Comparison of ENCODE assay signal across 8 mouse cellular contexts in genomic region chr5:111341609-111342008, GRCm38 (mm10). TPM values are rescaled to one million over a fixed set of nuclear protein-coding genes. Genes with fewer than 3 reads are reported as not detected.
A peak's percentile ranks its signal among the peaks of the same experiment; 100 is the strongest.
DNase-seq lines count a peak whose midpoint lies in the region; ATAC-seq and TF ChIP-seq lines count a peak whose summit lies in the region.

No protein-coding gene starts in this region.

- peaks cover 20% of the 10 kb centered on the region; the same call in 1 of the 2 replicates for H3K79me2 ChIP-seq in liver, adult 2 months (ENCODE audit: control insufficient read depth, insufficient read depth, low read length)

- H3K4me1 ChIP-seq in liver, adult 2 months (ENCODE audit: control insufficient read depth, insufficient read depth, low read length) = peaks cover 13% of the 10 kb centered on the region

- peak; percentile 49; the same call in 1 of the 2 replicates for ATAC-seq in megakaryocyte, adult 5-6 weeks (ENCODE audit: poor library complexity, severe bottlenecking)

- H3K36me3 ChIP-seq in liver, adult 2 months (ENCODE audit: control insufficient read depth, insufficient read depth, low read length) = peaks cover 32% of the 10 kb centered on the region

- H3K9ac ChIP-seq in liver, adult 2 months (ENCODE audit: low read depth, low read length) = no peak overlapping the region

- DNase-seq in adrenal gland, postnatal 14 days = peak; percentile 30
- DNase-seq in adrenal gland, postnatal 4 days (ENCODE audit: low spot score in 2 of 2) = no peak
- DNase-seq in liver, adult 2 months (ENCODE audit: extremely low read depth, low read depth, low spot score) = peak; percentile 59
- no peak for DNase-seq in liver
- DNase-seq in embryo, embryonic 10 days (ENCODE audit: low spot score) = peak; percentile 66
- DNase-seq in urinary bladder, postnatal 14 days (ENCODE audit: low spot score) = no peak
- DNase-seq in layer of hippocampus, postnatal 36 days = no peak

- no peak overlapping the region for H3K27ac ChIP-seq in liver, adult 2 months (replicated peaks; ENCODE audit: insufficient read depth, low read depth, low read length)

- WGBS in liver, adult 2 months = 40% methylated on average over 5 of the region's 5 CpGs

- no peak for TF ChIP-seq POLR2A in liver, adult 2 months (IDR thresholded peaks at IDR 0.05; ENCODE audit: extremely low read depth, insufficient read depth, low read length)

- no peaks in the 10 kb centered on the region for H3K27me3 ChIP-seq in liver, adult 2 months (ENCODE audit: control insufficient read depth, insufficient read depth, low read length)

- no peak overlapping the region for H3K4me3 ChIP-seq in liver, adult 2 months (ENCODE audit: insufficient read depth, low read depth, low read length)

- TF ChIP-seq CTCF in liver, adult 2 months (IDR thresholded peaks at IDR 0.05; ENCODE audit: low read depth, low read length) = no peak

RNA-seq across cellular contexts. Expression of gene Pitpnb, which starts 11.0 kb away (rescaled TPM):
- total RNA-seq in adrenal gland, postnatal 14 days (2021) = 69.3 and 71.8 TPM in 2 replicates
- total RNA-seq in adrenal gland, postnatal 4 days (2021) = 10 to 100 TPM; 75.1 to 81.4 TPM
- 19.3 and 23.4 TPM in 2 replicates for total RNA-seq in liver, adult 2 months (2014; rRNA removed)
- polyA plus RNA-seq in liver, adult 2 months (2012; rRNA removed) = 45.2 and 48.6 TPM in 2 replicates
- total RNA-seq in megakaryocyte, adult 5-6 weeks (2015) = 43.2 and 46.7 TPM in 2 replicates
- 12.6 and 18.2 TPM in 2 replicates for total RNA-seq in megakaryocyte, adult 5-6 weeks (2017)
- total RNA-seq in layer of hippocampus, postnatal 36 days (2021) = 10 to 100 TPM; 78.6 to 82.7 TPM

Comparison
In these comparisons a context has a peak if more than half of its experiments do, and no peak if none do; other contexts are left out.
1. DNase-seq: peak in adrenal gland, postnatal 14 days (single experiment), liver, adult 2 months (single experiment) and embryo, embryonic 10 days (single experiment); none in adrenal gland, postnatal 4 days (0 of 2), liver (single experiment), urinary bladder, postnatal 14 days (single experiment) and layer of hippocampus, postnatal 36 days (0 of 2).